Mouse (Mus musculus) gastrocnemius, postnatal 14 days (tissue): ENCODE data around the gene Zmym4. TPM values are rescaled to one million over a fixed set of nuclear protein-coding genes. Genes with fewer than 3 reads are reported as not detected.
"Not testable (repeated sequence)": the region's sequence is repeated elsewhere in the genome, so short reads cannot be mapped to it uniquely, and the experiment has no call there.

ENCODE experiments used
- DNase-seq: peaks from one replicate; pipeline ENCODE4 v3.0.0; 2021; ENCODE audit warnings: mixed read lengths
- intact Hi-C: fragments of 180-260 bp; cut with DNase I; formaldehyde crosslinking; loops from one replicate; pipeline ENCODE4 v1.15.1; 2025; ENCODE audit warnings: low total_unique reads
- long read RNA-seq, 2 experiments: library from polyadenylated mRNA; stranded (forward); transcript quantifications; one replicate each; pipeline ENCODE4 v2.0.0; 2021
- total RNA-seq, 2 experiments: library from RNA; stranded (reverse); gene quantifications; 2 replicates each; pipeline ENCODE4 v1.2.3; 2021

The Zmym4 gene
- 10 to 100 TPM; 15.5 to 18.7 TPM for total RNA-seq
- long read RNA-seq, experiment 1, partial matches to known transcripts = 0 of 2 reads
- long read RNA-seq, experiment 1, other reads (novel, unspliced or antisense) = 2 of 2 reads
- long read RNA-seq, experiment 2, partial matches to known transcripts = 1 of 4 reads
- long read RNA-seq, experiment 2, other reads (novel, unspliced or antisense) = 3 of 4 reads

DNA sequence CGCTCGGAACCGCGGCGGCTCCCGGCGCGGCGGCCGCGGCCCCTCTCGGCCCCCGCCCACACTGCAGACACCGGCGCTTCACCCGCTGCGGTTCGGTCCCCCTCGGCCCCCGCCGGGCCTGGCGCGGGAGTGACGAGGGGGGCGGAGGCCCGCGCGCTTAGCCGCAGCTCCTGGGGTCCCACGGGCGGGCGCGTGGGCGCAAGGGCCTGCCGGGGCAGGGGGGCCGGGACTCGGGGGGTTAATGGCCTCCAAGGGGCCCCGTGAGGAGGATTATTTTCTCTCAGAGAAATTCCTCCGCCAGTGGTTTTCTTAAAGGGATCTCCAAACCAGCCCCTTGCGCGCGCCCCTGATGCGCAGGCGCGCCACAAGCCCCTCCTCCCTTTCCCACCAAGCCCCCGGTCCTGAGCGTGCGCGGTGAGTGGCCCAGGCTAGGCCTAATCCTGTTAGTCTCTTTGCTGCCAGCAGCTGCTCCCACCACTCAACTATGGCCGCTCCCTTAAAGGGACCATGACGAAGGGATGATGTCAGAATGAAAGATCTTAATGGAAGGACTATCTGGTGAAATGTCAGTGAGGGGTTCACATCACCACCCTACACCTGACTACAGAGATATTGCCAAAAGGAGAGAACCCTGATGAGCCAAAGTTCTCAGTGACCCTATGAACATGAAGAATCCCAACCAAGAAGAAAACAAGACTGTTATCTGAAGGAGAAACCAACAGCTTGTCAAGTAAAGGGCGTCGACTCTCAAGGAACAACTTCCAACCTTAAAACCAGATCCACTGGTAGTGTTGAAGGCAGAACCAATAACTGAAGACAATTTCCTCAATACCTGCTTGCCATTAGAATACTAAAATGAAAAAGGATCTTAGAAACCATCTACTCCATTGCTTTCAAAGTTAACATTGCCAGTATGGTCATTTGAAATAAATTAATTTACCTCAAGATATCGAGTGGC, at the start of gene Zmym4:
TSS of gene Zmym4 (minus strand) at position 272 of the 958 bp plus-strand sequence.
- DNase-seq = peak; percentile 95
- intact Hi-C loops = no loop called here

DNA sequence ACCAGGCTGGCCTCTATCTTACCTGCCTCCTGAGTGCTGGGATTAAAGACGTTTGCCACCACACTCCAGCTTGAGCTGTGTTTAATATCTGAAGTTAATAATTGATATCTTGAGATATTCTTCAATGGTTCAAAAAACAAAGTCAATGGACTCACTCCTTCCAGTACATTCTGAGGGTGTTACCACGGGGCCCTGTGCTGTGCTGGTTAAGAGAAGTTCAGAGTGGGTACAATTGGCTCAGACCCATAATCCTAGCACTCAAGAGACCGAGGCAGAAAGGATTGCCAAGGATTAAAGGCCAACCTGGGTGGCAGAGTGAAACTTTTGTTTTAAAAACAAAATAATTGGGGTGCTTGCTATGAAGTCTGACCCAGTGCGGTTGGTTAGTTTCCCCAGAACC, 48.4 kb upstream of the Zmym4 start:
- no peak for DNase-seq
- intact Hi-C loops = no loop called here

DNA sequence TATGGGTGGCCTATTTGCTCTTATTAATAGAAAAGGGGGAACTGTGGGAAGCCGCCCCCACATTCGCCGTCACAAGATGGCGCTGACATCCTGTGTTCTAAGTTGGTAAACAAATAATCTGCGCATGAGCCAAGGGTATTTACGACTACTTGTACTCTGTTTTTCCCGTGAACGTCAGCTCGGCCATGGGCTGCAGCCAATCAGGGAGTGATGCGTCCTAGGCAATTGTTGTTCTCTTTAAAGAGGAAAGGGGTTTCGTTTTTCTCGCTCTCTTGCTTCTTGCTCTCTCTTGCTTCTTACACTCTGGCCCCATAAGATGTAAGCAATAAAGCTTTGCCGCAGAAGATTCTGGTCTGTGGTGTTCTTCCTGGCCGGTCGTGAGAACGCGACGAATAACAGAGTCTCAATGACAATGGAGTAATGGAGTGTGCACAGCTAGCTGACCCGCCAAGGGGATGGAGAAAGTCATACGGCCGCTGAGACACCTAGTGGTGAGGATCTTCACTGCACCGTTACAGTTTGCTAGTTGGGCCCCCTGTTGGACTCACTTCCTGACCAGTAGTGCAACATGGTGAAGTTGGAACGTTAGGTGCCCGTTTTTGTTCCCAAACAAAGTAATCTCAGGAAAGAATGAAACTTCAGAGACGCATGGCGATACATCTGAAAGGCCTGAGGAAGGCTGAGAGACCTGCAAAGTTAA, 47.5 kb upstream of the Zmym4 start:
- peak; percentile 77 for DNase-seq
- intact Hi-C loops = not testable (repeated sequence)

DNA sequence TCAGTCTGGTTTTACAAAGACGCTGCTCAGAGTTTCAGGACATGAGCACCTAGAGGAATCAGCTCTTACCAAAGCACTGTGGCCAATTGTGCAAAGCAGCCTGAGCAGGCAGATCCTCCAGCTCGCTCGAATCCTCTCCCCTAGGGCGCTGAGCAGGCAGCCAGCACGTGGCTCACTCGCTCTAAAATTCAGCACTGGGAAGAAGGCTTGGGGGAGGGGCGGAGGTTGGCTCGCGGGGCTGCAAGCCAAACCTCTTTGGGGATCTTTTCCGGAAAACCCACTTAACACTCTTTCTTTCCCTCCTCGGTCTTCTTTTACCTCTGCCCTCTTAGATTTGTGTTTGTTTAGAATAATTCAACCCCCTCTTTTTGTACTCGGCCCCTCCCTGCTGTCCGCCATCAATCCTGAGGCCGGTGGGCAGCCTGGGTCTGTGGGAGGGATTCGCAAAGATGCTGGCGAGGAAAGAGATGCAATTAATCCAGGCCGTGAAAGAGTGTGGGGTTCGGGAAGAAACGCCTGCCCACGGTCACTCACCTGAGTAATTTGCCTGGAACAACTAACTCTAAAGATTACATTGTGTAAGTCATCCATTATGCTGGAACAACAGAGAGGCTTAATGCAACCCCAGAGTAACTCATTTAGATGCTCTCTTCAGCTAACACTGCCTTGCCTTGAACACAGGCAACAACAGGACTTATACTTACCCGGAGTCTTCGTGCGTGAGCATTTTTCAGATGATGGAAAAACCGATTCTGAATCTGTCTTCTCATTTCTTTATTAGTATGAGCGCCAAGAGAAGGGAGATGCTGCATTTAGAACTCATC, 37.4 kb upstream of the Zmym4 start:
- intact Hi-C loops = no loop called here
- peak; percentile 16 for DNase-seq

DNA sequence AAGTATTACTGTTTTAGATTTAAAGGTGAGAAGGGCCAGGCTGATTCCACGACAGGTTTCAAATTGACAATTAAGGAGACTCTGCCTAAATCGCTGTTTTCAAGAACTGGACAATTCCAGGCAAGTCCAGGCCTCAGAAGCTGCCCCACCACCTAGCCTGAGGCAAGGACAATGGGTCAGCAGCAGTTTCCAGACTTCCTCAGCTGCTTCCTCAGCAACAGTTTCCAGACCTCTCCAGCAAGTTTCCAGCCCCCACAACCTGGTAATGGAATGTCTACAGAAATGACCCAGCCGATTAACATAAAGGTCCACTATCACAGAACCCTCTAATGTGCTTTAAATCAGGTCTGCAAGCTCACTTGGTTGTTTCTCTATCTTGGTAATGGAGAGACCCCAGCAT, 36.4 kb upstream of the Zmym4 start:
- intact Hi-C loops = no loop called here
- no peak for DNase-seq

DNA sequence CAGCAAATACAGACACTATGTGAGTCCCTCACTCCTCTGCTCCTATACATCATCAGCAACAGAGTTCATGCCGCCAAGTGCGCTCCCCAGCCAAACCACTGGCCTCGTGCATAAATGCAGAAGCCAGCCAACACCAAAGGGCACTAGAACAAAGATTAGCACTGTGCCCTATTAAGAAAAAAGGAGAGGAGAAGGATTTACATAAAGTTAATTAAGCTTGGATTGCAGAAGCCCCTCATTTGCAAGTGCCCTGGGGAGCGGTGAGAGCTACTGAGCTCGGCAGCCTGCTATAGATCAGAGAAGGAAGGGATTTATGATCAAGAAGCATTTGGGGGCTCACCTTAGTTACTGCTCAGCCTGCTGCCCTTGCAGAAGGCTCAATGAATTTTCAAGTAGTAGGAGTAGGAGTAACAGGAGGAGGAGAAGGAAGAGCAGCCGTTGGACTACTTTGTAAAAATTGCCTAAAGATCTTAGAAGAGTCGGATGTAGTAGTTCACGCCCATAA, 32.7 kb upstream of the Zmym4 start:
- no peak for DNase-seq
- intact Hi-C loops = no loop called here

DNA sequence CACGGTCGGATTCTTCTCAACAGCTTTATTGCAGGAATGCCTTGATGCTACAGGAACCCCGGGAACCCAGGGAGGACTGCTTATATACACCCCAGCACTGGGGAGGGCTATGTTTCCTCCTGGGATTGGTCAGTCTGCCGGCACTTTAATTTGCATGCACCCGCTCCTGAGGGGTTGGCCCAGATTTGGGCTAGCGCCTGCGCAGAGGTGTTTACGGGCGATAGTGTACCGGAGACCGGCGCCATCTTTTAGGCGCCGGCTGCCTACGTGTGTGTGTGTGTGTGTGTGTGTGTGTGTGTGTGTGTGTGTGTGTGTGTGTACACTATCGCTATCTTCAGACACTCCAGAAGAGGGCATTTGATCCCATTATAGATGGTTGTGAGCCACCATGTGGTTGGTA, 31.4 kb upstream of the Zmym4 start:
- intact Hi-C loops, DNase-seq: not testable (repeated sequence)

DNA sequence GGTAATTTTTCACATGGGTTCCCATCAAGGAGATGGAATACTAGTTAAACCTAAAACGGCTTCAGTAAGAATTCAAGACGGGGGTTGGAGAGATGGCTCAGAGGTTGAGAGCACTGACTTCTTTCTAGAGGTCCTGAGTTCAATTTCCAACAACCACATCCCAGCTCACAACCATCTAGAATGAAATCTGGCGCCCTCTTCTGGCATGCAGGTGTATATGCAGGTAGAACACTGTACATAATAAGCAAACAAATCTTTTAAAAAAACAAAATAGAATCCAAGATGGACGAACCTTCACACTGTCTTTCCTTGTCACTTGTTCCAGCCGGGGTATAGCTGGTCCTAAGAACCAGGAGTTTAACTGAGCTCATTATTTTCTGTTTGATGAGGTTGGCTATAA, 24.4 kb upstream of the Zmym4 start:
- no peak for DNase-seq
- intact Hi-C loops = no loop called here

DNA sequence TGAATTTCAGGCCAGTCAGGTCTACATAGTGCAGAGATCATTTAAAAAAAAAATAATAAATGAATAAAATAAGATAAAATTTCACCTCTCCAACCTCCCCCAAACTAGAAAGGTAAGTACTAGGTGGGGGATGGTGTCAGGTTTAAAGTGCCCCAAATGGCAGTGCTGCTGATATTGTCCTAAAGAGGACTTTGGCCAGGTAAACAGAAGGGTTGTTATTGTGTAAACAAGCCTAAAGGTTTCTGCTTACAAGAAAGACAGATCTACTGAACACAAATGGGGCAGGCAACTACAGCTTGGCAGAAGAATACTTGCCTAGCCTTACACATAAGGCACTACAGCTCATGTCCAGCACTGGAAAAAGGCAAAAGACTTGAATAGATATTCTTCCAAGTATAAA, 22.6 kb upstream of the Zmym4 start:
- DNase-seq = no peak
- intact Hi-C loops = no loop called here

DNA sequence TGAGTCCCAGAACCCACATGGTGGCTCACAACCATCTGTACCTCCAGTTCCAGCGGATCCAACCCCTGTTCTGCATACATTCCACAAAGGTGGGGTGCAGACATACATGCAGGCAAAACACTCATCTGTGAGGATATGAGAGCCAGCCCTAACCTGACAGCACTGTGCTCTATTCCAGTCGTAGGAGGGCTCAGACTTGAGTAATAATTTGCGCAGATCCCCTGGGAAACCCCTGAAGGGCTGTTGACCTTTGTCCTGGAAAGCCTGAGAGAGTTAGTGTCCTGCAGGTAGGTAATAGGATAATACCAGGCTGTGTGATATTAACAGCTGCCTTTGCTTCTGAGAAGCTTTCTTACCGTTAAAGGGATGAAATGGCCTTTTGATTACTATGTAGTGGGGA, 20.6 kb upstream of the Zmym4 start:
- intact Hi-C loops = no loop called here
- DNase-seq = no peak

DNA sequence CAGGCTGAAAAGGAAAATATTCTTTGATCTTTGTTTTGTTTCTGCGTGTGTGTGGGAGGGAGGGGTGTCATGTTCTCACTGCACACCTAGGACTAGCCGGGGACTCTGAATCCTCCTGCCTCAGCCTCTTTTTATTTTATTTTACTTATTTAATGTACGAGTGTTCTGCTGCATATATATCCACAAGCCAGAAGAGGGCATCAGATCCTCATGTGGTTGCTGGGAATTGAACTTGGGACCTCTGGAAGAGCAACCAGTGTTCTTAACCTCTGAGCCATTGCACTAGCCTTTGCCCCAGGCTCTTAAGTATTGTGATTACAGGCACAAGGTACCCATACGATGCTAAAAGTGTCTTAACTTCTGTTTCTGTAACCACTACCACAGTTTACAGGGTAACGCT, 18.8 kb upstream of the Zmym4 start:
- intact Hi-C loops = no loop called here
- no peak for DNase-seq

DNA sequence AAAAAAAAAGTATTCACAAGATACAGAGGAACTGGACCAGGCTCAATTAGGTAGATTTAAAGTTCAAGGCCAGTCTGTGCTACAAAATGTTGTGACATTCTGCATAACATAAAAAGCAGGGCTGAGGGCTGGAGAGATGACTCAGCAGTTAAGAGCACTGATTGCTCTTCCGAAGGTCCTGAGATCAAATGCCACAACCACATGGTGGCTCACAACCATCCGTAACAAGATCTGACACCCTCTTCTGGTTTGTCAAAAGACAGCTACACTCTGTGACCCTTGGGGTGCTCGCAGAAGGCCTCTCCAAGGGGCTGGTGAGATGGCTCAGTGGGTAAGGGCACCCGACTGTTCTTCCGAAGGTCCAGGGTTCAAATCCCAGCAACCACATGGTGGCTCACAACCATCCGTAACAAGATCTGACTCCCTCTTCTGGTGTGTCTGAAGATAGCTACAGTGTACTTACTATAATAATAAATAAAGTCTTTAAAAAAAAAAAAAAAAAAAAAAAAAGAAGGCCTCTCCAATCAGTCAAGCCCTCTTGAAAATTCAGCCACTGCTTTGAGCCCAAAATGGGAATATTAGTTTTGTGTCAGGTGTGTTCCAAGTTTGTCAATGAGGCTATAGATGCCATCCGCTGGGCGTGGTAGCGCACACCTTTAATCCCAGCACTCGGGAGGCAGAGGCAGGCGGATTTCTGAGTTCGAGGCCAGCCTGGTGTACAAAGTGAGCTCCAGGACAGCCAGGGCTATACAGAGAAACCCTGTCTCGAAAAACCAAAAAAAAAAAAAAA, 16.0 kb upstream of the Zmym4 start:
- intact Hi-C loops, DNase-seq: not testable (repeated sequence)

DNA sequence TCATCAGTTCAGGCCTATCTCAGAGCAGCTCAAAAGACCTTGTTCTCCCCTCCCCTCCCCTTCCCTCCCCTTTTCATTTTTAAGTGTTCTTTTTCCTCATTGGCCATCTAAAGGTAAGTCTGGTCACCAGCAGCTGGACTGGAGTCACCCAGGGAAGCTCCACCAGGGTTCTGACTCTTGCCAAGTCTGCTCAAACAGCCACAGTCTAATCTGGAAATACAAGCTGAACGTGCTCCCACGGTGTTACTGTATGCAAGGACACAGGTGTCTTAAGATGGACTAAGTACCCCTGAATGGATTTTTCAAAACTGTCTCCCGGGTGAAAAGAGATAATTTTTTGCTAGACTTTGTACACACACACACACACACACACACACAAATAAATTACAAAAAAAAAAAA, 15.4 kb upstream of the Zmym4 start:
- no peak for DNase-seq
- intact Hi-C loops = no loop called here

DNA sequence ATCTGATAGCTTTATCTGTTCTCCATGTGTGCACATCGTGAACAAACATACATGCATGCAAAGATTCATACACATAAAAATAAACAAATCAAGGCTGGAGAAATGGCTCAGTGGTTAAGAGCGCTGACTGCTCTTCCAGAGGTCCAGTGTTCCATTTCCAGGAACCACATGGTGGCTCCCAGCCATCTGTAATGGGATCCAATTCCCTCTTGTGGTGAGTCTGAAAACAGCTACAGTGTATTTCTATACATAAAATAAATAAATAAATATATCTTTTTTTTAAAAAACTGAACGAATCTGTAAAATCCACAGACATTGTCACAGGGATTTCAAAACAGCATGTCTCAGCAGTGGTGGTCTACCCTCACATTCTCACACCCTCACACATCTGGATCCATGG, 10.8 kb upstream of the Zmym4 start:
- no peak for DNase-seq
- intact Hi-C loops = no loop called here

DNA sequence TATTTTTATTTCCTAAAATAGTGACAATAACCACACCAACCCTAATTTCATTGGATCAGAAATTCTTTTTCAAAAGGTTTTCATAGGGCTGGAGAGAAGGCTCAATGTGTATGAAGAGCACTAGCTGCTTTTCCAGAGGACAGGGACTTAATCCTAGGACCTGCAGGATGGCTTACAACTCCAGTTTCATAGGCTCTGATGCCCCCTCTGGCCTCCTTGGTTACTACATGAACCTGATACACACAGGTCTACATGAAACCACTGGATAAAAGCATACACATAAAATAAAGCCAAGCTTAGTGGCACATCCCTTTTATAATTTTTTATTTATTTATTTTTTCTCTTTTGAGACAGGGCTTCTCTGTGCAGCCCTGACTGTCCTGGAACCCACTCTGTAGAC, 9.5 kb upstream of the Zmym4 start:
- DNase-seq = peak; percentile 36
- intact Hi-C loops = no loop called here

DNA sequence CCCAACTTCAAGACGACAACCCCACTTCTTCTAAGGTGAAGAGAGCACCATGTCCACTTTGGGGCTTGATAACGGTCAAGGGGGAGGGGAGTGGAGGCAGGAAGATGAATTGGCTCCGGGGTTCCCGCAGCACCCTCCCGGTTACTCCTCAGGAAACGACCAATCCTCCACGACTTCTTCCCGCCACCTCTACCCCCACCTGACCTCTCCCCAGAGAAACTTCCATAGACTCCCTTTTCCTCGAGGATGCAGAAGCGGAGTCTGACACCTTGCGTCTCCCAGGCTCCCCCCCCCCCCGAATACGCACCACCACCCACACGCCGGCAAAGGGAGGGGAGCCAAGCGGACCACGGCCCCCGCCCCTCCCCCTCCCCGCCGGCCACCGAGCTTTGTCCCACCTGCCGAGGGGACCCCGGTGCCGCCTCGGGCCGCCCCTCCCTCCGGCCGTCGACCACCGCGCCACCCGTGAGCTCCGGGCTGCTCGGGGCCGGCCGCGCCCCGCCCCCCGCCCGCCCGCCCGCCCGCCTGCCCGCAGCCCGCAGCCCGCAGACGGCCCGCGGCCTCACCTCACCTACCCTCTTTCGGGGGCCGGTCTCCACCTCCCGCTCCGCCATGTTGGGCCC, 583 bp downstream of the Zmym4 start:
- intact Hi-C loops = no loop called here
- DNase-seq = peak; percentile 6

DNA sequence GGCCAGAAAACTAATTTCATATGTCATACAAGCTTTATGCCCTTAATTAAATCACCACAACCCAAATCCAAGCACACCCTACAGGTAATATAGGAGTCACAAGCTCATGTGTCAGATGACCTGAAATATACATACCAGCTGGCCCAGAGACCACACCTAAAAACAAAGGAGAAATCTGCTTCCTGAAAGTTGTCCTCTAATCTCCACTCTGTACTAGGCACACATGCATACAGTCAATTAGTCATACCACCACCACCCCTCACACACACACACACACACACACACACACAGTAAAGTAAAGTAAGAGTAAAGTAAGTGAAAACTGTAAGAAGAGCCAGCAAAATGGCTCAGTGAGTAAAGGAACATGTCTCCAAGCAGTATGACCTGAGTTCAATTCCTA, 9.3 kb downstream of the Zmym4 start:
- intact Hi-C loops = no loop called here
- DNase-seq = no peak

DNA sequence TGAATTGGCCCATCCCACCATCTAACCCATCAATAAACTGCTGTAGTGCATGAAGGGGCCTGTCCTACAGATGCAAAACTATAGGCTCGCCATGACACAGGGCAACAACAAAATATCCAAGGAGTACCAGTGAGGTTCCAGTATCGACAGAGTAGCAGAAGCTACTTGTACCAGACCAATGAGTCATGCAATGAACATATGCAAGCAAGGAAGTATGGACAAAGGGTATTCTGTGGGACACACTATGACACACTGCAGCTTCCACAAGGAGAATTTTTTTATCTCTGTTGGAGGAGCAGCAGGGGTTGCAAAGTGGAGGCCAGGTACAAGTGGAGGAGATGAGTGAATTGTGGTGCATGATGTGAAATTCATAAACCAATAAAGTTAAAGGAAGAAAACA, 9.7 kb downstream of the Zmym4 start:
- intact Hi-C loops = no loop called here
- no peak for DNase-seq
